Mouse (Mus musculus) intestine, postnatal 0 days (tissue): Measurements from ENCODE around the gene Lgals1. TPM values are rescaled to one million over a fixed set of nuclear protein-coding genes. Genes with fewer than 3 reads are reported as not detected.

Experiments used
- ATAC-seq: fragments of 200-750 bp; cut with Nextera tagmentation; 2 replicates; pipeline ENCODE4 v1.8.0; 2017; ENCODE audit warnings: mild to moderate bottlenecking, moderate TSS enrichment, moderate library complexity
- H3K27ac ChIP-seq: fragments of 300-500 bp; sonication (generic); 2 replicates; pipeline ENCODE4 v1.5.1; 2014; ENCODE audit warnings: mild to moderate bottlenecking, low read depth, low read length, moderate library complexity
- H3K27me3 ChIP-seq: fragments of 300-500 bp; sonication (generic); replicated peaks from 2 replicates; pipeline ENCODE4 v1.6.1; 2014; ENCODE audit warnings: low read length, mixed read lengths; ENCODE audit not compliant: control insufficient read depth, insufficient read depth
- H3K36me3 ChIP-seq: fragments of 300-500 bp; sonication (generic); 2 replicates; pipeline ENCODE4 v1.6.1; 2014; ENCODE audit warnings: mild to moderate bottlenecking, moderate library complexity; ENCODE audit not compliant: control insufficient read depth, insufficient read depth
- H3K4me1 ChIP-seq: fragments of 300-500 bp; sonication (generic); replicated peaks from 2 replicates; pipeline ENCODE4 v1.6.1; 2014; ENCODE audit warnings: antibody characterized with exemption, low read length, mixed read lengths; ENCODE audit not compliant: control insufficient read depth, insufficient read depth
- H3K4me2 ChIP-seq: fragments of 300-500 bp; sonication (generic); replicated peaks from 2 replicates; pipeline ENCODE4 v1.6.1; 2014; ENCODE audit warnings: low read depth, mild to moderate bottlenecking, moderate library complexity
- H3K4me3 ChIP-seq: fragments of 300-500 bp; sonication (generic); 2 replicates; pipeline ENCODE4 v1.5.1; 2014; ENCODE audit warnings: low read depth, low read length
- H3K9ac ChIP-seq: fragments of 300-500 bp; sonication (generic); 2 replicates; pipeline ENCODE4 v1.6.1; 2014; ENCODE audit warnings: mild to moderate bottlenecking, low read depth, low read length
- H3K9me3 ChIP-seq: fragments of 300-500 bp; sonication (generic); 2 replicates; pipeline ENCODE4 v1.6.1; 2016; ENCODE audit warnings: mixed run types; ENCODE audit not compliant: control insufficient read depth
- CTCF ChIP-seq: sonication (generic); IDR thresholded peaks from 2 replicates; pipeline ENCODE4 v1.5.1; 2016; ENCODE audit warnings: low read depth, mild to moderate bottlenecking, control low read depth, antibody characterized with exemption, moderate library complexity
- WGBS: fragments of 180-500 bp; shearing (Covaris S2); extraction: QIAGEN DNeasy Blood & Tissue Kit; methylation state at CpG from one replicate; pipeline ENCODE4 v1.1.7; 2014; 5-methylcytosine and 5-hydroxymethylcytosine counted together
- polyA plus RNA-seq: library from polyadenylated mRNA; unstranded; fragments of >200 nt; fragmentation: Nextera tagmentation; extraction: Ambion mirVana; gene quantifications from 2 replicates; pipeline ENCODE4 v1.2.1, GENCODE M21; 2015

Lgals1 gene
- polyA plus RNA-seq, 1 experiment from 2014 or later: 759 TPM

DNA sequence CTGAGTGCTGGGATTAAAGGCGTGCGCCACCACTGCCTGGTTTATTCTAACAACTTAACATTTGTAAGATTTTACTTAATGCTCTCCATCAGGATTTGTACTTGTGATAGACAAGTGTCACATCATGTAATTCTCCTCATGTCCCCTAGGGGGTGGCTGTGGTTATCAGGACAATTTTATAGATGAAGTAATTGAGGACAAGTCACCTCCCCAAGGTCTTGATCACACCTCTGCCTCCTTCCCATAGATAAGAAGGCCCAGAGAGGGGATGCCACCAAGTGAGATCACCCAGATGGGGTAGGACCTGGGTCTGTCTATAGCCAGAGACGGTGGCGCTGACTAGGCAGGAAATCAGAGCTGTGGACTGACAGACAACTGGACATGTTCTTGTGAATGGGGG lies 29.8 kb downstream of the Lgals1 start:
- Histone ChIP-seq H3K27me3 (no peaks in the 10 kb centered on the region), H3K27ac (no peak overlapping the region), H3K9ac (no peak overlapping the region), H3K4me1 (no peaks in the 10 kb centered on the region), H3K9me3 (no peaks in the 10 kb centered on the region), H3K4me2 (no peak overlapping the region), H3K4me3 (no peak overlapping the region), H3K36me3 (no peaks in the 10 kb centered on the region)
- ATAC-seq: no peak
- WGBS: 79% methylated on average over 4 of the region's 4 CpGs
- TF ChIP-seq CTCF: peak; percentile 68

DNA sequence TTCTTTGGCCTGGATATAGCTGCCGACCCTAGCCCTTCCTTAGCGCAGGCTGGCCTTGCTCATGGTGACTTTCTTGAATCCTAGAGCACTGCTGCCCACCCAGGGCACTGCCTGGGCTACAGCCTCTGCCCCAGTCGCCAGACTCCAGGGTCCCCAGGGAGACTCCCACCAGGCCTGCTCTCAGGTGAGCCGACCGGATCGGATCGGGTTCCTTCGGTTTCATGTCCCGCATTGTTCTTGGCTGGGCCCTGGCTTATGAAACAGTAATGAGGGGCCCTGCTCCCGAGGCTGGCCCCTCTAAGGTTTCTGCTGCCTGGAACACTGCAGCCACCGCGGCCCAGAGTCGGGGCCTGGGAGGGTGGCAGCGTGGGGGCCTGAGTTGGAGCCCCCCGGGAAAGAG lies 30.5 kb downstream of the Lgals1 start:
- H3K4me1 ChIP-seq: no peaks in the 10 kb centered on the region
- H3K36me3 ChIP-seq: no peaks in the 10 kb centered on the region
- no peak overlapping the region for H3K4me3 ChIP-seq
- 65% methylated on average over 15 of the region's 15 CpGs for WGBS
- no peak for TF ChIP-seq CTCF
- H3K4me2 ChIP-seq: no peak overlapping the region
- H3K27me3 ChIP-seq: no peaks in the 10 kb centered on the region
- H3K27ac ChIP-seq: no peak overlapping the region
- H3K9ac ChIP-seq: no peak overlapping the region
- no peaks in the 10 kb centered on the region for H3K9me3 ChIP-seq
- ATAC-seq: no peak

DNA sequence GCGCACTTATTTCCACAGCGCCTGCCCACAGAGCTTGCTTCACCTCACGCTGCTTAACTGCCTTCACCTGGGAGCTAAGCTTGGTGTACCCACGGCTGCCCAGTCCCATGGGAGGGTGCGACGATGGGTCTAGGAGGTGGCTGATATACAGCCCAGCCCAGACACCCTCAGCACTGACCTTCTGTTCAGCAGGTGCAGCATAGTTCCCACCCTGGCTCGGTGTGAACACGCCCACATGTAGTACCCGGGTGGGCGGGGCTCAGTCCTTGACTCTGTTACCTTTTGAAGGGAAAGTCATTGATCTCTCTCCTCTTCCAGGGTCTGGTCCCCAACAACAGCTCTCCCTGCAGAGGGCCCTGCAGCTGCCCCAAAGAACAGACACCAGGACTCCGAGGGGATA lies 33.0 kb downstream of the Lgals1 start:
- Histone ChIP-seq H3K4me2 (no peak overlapping the region), H3K9ac (no peak overlapping the region; the same call in 1 of the 2 replicates), H3K27me3 (no peaks in the 10 kb centered on the region), H3K36me3 (no peaks in the 10 kb centered on the region), H3K4me3 (no peak overlapping the region), H3K9me3 (no peaks in the 10 kb centered on the region), H3K4me1 (no peaks in the 10 kb centered on the region), H3K27ac (no peak overlapping the region)
- WGBS: 61% methylated on average over 11 of the region's 11 CpGs
- ATAC-seq: peak; percentile 38
- TF ChIP-seq CTCF: no peak

DNA sequence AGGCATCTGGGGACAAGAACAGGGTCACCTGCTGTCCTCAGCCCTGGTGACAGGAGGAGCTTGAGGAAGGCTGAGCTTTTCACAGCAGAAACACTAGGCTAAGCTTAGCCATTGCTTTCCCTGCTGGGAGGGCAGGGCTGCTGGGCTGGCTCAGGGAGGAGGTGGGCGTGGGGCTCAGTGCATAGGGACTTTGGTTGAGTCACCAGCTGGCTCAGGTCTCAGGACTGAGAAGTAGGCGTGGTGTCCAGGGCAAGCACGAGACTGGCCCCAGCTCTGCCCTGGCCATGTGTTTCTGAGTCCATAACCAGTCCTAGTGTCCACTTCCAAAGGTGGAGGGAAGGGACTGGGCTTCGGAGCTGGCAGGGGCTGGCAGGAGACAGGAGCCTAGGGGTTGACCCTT lies 33.6 kb downstream of the Lgals1 start:
- Histone ChIP-seq H3K36me3 (no peaks in the 10 kb centered on the region), H3K4me3 (no peak overlapping the region), H3K27me3 (no peaks in the 10 kb centered on the region), H3K9me3 (no peaks in the 10 kb centered on the region), H3K9ac (no peak overlapping the region), H3K27ac (no peak overlapping the region), H3K4me2 (no peak overlapping the region), H3K4me1 (no peaks in the 10 kb centered on the region)
- ATAC-seq: peak; percentile 60
- WGBS: 53% methylated on average over 4 of the region's 4 CpGs
- TF ChIP-seq CTCF: no peak

DNA sequence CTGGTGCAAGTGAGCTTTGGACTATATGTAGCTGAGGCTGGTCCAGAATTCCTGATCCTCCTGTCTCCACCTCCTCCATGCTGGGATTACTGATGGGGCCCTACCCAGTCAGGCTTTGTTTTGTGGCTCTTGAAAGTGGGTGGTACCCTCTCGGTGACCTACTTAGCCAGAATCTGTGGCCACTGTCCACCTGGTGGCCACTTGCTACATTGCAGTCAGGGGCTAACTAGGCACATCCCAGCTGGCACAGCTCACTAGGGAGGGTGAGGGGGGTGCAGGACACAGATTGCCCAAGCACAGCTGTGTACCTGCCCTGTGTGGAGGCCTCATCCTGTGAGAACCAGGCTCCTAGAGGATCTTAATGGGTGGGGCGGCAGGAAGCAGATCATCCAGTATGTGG lies 36.4 kb downstream of the Lgals1 start:
- peak; percentile 82 for ATAC-seq
- peak; percentile 92 for TF ChIP-seq CTCF
- Histone ChIP-seq H3K4me2 (no peak overlapping the region), H3K4me1 (no peaks in the 10 kb centered on the region), H3K27ac (no peak overlapping the region), H3K4me3 (no peak overlapping the region), H3K9ac (no peak overlapping the region), H3K36me3 (no peaks in the 10 kb centered on the region), H3K9me3 (no peaks in the 10 kb centered on the region), H3K27me3 (no peaks in the 10 kb centered on the region)
- WGBS: 29% methylated on average over 2 of the region's 2 CpGs

DNA sequence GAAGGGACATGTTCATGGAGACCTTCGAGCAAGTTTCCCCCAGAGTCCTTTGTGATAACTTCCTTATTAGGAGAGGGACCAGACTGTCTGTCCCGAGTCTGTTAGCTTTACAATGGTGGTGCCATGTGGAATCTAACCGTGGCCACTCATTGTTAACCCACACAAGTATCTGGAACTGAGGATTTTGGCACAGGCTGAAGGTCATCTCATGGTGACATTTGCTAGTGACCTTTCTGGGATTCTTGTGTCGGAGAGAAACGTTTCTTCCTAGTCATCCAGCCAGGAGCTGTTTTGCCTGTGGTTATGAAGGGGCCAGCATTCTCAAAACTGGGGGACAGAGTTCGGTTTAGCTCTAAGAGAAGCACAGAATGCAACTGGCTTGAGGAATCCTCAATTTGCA lies 45.1 kb downstream of the Lgals1 start:
- Histone ChIP-seq H3K27ac (no peak overlapping the region), H3K4me1 (no peaks in the 10 kb centered on the region), H3K27me3 (no peaks in the 10 kb centered on the region), H3K4me3 (no peak overlapping the region), H3K9ac (no peak overlapping the region), H3K36me3 (no peaks in the 10 kb centered on the region), H3K9me3 (no peaks in the 10 kb centered on the region), H3K4me2 (no peak overlapping the region)
- no peak for ATAC-seq
- TF ChIP-seq CTCF: no peak
- WGBS: 66% methylated on average over 6 of the region's 6 CpGs

DNA sequence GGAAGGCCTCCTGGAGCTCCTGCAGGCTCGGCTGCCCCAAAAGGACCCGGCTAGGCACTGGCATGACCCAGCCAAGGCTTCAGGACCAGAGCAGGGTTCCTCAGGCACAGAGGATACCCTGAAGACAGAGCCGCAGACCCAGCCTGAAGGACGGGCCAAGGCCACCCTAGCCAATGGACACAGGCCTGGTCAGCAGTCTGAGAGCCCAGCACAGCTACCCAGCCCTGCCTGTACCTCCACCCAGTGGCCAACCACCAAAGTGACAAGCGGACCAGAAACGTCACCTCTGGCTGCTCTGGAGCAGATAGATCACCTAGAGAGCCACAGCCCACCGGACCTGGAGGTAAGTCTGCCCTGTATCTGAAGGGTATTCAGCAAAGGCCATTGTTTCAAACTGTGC lies 47.4 kb downstream of the Lgals1 start:
- H3K9me3 ChIP-seq: no peaks in the 10 kb centered on the region
- no peak overlapping the region for H3K9ac ChIP-seq
- TF ChIP-seq CTCF: peak; percentile 65
- 0 out of 2 replicates have a peak, but pooled peaks cover 3% of the 10 kb centered on the region for H3K4me1 ChIP-seq
- no peak overlapping the region for H3K4me2 ChIP-seq
- no peak for ATAC-seq
- no peak overlapping the region for H3K27ac ChIP-seq
- WGBS: 75% methylated on average over 7 of the region's 7 CpGs
- no peaks in the 10 kb centered on the region for H3K36me3 ChIP-seq
- H3K27me3 ChIP-seq: no peaks in the 10 kb centered on the region
- H3K4me3 ChIP-seq: no peak overlapping the region
